Mouse (Mus musculus): ENCODE data around the gene Llgl2.

Llgl2 gene

DNA sequence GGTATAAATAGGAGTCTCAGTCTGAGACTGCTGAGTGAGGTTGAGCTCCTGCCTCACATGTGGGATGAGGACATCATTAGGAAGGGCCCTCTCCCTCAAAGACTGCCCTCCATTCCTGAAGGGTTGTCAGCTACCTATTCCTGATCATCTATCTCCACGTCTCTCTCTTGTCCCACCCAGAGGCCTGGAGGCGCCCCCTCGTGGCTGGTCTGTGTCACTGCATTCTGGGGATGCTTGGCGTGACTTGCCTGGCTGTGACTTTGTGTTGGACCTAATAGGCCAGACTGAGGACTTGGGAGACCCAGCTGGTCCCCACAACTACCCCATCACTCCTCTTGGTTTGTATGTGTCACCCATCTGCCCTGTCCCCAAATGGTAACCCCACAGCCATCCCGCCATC lies 57.2 kb downstream of the Llgl2 start:
- DNase-seq: peak in 1 of 2 experiments; percentile 44

DNA sequence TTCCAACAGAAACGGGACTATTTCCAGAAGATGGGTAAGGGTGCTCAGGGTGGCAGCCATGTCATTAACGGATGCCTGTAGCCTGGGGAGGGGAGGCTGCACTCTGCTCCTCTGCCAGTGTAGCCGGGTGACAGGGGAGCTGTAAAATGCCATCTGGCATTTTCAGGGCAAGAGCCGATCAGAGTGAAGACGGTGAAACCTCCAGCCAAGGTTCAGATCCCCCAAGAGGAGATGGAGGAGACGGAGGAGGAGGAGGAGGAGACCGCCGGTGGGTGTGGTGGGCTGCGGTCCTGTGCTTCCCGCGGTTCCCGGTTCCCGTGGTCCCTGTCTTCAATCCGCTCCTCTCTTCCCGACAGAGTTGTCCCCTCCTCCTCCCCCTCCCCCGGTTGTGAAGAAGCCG lies 59.4 kb downstream of the Llgl2 start:
- no peak for DNase-seq

DNA sequence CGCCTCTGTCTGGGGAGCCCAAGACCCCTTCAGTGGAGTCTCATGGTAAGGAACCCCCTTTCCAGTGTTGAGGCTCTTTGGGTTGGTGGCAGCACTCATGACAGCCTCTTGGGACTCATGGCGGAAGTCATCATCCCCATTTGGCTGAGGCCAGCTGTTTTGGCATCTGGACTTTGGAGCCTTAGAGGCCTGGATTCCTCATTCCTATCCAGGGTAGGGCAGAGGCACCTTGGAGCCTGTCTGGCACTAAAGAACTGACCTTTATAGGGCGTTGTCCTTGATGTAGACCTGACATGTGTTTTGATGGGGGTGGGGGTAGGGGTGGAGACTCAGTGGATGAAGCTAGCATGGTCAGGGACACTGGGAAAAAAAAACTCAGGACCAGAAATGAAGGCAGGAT lies 60.5 kb downstream of the Llgl2 start:
- no peak for DNase-seq

- DNase-seq: no peak
Observed at GRCm38 (mm10) chr11:115885281-115885680, 61.4 kb downstream of the Llgl2 start.

GRCm38 (mm10) chr11:115886446-115886845 lies 62.6 kb downstream of the Llgl2 start:
- no peak for DNase-seq

- DNase-seq: no peak
Observed at GRCm38 (mm10) chr11:115888020-115888419, 64.2 kb downstream of the Llgl2 start.

DNA sequence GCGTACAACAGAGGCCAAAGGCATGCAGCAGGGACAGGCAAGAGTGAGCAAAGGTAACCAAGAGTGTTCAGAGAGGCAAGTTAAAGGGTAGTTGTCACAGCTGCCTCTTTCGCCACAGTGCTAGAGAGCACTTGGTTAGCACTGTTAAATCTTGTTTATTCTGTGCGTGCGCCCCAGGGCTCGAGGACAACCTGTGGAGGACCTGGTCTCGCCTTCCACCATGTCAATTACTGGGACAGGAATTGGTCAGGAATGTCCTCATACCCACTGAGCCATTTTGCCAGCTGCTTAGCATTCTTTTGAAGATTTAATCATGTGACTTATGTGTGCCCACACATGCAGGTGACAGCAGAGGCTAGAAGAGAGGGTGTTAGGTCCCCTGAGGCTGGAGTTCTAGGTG lies 65.3 kb downstream of the Llgl2 start:
- DNase-seq: peak in 1 of 2 experiments; percentile 19

GRCm38 (mm10) chr11:115892213-115892612 lies 68.4 kb downstream of the Llgl2 start:
- no peak for DNase-seq

DNA sequence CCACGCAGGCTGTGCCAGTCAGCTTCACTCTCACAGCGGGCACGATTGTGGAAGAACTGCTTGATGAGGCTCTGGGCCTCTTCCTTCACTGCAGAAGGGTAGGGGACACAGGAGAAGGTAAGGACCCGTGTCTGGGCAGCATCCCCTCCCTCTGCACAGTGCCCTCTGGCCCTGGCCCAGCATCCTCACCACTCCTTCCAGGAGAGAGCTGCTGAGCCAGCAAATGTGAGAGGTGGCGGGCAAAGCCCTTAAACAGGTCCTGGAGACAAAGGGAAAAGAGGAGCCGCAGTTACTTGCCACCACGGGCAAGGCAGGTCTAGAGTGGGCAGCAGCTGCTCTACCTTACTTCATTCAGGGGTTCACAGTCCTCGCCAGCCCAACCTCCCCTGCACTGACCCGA lies 69.2 kb downstream of the Llgl2 start:
- DNase-seq: no peak

- DNase-seq: no peak
Observed at GRCm38 (mm10) chr11:115894755-115895520, 71.1 kb downstream of the Llgl2 start.

- no peak for DNase-seq
Observed at GRCm38 (mm10) chr11:115898446-115898845, 74.6 kb downstream of the Llgl2 start.

DNA sequence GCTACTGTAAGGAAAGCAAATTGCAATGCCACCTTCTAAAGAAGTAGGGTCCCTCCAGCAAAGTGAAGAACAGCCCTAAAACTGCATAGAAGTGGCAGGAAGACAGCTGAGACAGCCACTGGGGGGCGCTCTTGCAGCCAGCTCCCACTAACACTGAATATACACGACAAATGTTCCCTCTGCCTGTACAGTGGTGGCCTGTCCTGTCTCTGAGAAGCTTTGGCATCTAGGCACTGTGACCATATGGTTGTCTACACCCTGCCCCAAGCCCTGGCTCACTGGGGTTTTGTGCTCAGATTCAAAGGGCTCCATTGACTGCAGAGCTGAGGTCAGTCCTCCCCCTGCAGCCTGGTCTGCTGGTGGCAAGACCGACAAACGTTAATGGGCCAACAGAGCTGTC lies 75.0 kb downstream of the Llgl2 start:
- DNase-seq: no peak

DNA sequence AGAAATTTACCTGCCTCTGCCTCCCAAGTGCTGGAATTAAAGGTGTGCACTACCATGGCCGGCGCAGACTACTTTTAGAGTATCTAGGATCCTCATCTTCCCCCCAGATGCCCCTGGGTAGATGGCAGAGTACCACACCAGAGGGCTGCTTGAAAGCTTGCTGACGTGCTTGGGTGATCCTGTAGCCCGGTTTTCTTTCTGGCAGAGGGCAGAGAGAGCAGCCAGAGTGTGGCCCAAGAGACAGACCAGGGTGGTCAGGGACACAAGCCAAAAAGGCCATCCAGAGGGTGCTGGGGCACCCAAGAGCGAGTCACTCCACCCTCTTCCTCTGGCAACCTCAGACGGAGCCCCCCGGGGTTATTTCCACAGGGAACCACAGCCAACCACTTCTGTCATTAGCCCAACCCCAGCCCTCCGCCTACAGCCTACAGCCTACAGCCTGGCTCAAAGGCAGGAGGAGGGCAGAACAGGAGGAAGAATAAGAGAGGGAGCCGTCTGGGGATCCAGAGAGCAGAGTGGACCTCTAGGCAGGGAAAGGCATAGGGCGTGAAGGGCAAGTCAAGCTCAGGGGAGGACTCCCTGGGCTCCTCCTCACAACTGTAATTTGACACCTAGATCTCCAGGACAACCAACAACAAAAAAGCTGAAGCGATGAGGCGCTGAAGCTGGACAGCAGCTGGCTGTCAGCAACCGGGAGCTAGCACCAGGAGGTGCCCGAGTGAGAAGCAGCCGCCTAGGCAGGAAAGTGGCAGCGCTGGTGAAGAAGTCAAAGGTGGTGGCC lies 75.8 kb downstream of the Llgl2 start, which contains the start of gene Smim5:
Gene Smim5 (plus strand): TSS at position 481 of the 781 bp plus-strand sequence.
- peak; percentile 64 to 79 for DNase-seq

GRCm38 (mm10) chr11:115900561-115901337 lies 76.9 kb downstream of the Llgl2 start:
- DNase-seq: no peak

- no peak for DNase-seq
Observed at GRCm38 (mm10) chr11:115901338-115902161, 77.7 kb downstream of the Llgl2 start.

DNA sequence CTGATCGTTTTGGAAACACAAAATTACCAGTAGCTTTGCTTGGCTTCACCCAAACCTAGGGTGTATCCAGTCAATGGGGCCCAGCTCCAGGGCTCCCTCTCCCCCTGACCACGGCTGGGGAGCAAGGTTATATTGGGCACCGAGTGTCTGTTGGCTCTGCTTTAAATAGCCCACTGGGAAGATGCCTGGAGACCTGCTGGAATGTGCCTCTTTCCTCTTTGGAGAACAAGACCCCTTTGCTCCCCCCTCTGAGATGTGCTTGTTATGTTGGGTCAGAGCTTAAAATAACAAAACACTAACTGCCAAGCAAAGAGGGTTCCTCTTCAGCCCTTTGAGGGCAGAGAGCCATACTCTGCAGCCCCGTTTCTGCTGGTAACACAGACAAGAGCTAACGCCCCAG lies 78.3 kb downstream of the Llgl2 start:
- DNase-seq: no peak

GRCm38 (mm10) chr11:115902831-115903230 lies 79.0 kb downstream of the Llgl2 start:
- DNase-seq: peak; percentile 80 to 84

DNA sequence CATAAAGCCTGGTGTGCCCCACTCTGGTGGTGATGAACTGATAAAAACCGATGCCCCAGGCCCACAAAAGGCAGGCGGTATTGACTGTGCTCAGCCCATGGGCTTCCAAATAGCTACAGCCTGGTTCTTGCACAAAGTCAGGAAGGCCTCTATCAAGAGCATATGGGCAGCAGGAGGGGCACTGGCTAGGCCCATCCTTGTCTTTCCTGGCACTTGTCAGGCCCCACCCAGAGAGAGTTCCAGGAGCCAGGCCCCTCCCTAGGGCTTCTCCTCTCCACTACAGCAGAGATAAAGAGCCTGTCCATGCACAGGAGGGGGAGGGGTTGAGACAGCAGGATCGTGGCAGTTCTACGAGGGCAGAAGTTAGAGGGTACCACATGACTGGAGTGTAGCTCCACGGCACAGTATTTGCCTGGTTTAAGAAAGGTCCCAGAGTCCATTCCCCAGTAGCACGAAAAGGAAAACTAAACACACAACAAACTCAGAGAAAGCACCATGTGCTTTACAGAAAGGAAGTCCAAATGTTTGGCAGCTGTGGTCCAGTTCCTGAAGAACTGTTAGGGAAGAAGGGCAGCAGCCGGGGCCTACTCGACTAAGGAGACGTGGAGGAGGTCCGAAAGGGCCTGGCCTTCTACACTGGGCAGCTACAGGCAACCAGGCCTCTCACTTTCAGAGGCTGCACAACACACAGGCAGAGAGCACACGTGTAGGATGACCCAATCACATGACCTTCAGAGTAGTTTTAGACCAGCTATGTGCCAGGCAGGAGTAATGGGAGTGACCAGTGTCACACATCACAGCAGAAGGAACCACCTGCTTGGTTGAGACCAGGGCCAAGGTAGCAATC lies 79.8 kb downstream of the Llgl2 start:
- peak; percentile 52 to 70 for DNase-seq

- no peak for DNase-seq
Observed at GRCm38 (mm10) chr11:115904231-115904955, 80.5 kb downstream of the Llgl2 start.

All from lung, adult 18-20 months (tissue).